Mouse (Mus musculus) bone marrow macrophage, adult 2 months (primary cell): ENCODE results near the gene Cars2.

Experiments
- CTCF ChIP-seq: IDR thresholded peaks from 2 replicates; pipeline ENCODE4 v1.5.1; 2012; ENCODE audit warnings: low read depth, mild to moderate bottlenecking, low read length, moderate library complexity
- POLR2A ChIP-seq: IDR thresholded peaks from 2 replicates; pipeline ENCODE4 v1.6.1; 2012; ENCODE audit warnings: mild to moderate bottlenecking, low read depth, low read length, borderline replicate concordance

DNA sequence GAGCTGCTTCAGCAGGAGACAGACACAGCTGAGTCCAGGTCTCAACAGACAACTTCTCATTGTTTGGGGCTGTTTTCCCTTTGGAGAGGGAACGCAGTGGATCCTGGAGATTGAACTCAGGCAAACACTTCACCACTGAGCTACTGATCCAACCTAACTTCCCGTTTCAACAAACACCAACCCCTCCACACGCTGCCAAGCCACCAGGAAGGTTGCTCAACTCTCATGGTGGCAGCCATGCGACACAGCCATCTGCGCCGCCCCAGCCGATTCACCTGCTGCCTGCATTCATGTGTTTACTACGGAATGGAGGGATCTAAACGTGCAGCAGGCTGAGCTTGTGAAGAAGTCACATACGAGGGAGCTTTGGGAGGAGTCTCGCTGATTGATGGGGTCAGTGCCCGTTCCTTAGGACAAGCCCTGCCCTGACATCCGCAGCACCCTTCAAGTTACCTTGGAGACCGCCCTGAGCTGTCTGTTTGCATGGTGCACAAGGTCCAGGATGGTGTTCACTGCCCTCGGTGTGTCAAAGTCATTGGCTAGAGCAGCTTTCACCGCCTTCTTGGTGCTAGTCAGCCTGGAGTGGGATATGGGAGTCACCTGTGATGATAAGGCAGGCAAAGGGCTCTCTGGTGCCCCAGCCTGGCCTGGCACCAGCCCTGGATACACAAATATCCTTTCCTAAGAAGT lies 33.1 kb downstream of the Cars2 start:
- no peak for TF ChIP-seq CTCF
- no peak for TF ChIP-seq POLR2A
